Mouse (Mus musculus): ENCODE data around the gene Ankrd66.

DNA sequence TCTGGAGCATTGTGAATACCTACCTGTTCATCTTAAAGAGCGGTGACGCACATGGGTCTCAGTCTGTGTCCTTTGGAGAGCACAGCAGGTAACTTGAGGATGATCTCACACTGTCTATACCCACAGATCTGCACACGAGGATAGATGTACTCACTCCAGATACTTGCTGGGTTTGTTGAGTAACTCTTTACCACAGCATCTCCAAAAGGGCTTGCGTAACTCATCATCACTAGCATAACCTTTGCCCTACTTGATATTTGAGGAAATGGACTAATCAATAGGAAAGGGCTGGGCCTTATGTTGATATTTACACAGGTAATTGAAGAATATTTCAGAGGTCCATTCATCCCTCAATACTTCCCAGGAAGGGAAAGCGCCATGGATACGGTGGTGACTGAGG lies 46.3 kb upstream of the Ankrd66 start:
- TF ChIP-seq CTCF (conservative IDR thresholded peaks at IDR 0.05; ENCODE audit: low read length) = no peak
- no peak for TF ChIP-seq POU5F1 (IDR thresholded peaks at IDR 0.05; ENCODE audit: borderline replicate concordance, low read length)
- no peak for TF ChIP-seq NANOG (IDR thresholded peaks at IDR 0.05; ENCODE audit: borderline replicate concordance, low read length)
